Mouse (Mus musculus) cerebellum, adult 2 months (tissue): ENCODE measurements at regions not wholly inside any gene's neighbourhood (a gene's known extent, or its start where the extent isn't known, plus 50 kb on each side); places are given as distances from the start of the nearest gene placed in this dataset.

Experiments used
- CTCF ChIP-seq: fragments of 200-500 bp; IDR thresholded peaks from 2 replicates; pipeline ENCODE4 v1.5.1; 2011; ENCODE audit warnings: low read depth, mild to moderate bottlenecking, control low read depth, low read length, moderate library complexity, borderline replicate concordance; ENCODE audit not compliant: insufficient read depth
- POLR2A ChIP-seq: fragments of 200-500 bp; IDR thresholded peaks from 2 replicates; pipeline ENCODE4 v1.6.1; 2011; ENCODE audit warnings: low read length, control low read depth, borderline replicate concordance; ENCODE audit not compliant: insufficient read depth

DNA sequence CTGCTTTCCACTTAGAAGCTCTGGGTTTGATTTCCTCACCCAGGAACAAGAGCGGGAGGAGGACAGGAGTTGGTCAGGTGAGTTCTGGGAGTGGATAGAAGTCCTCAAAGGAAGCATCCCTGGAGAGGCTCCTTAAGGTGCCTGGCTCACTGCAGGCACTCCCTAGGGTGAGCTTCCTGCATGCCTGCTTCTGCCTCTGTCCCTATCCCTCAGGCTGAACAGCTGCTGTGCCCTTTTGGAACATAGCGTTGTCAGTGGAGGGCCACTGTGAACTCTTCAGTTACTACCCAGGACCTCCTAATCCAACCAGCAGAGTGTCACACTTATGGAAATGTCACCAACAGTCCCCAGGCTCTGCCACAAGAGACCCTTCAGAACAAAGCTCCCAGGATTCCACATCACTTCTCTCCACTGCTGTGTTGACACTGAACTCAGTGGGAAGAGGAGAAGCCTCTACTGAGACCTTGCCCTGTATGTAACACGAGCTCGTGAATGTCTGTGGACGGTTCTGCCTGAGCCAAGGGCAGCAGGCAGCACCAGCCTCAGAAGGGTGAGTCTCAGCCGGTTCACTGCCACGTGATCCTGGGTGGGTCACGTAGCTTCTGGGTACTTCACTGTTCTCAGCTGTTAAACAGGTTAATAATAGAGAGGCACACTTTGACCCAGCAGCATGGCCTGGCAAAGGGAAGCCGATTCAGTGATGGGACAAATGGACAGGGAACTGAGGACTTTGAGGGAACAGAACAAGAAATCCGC is 86.7 kb upstream of the 1700016C15Rik start:
- TF ChIP-seq CTCF: no peak
- no peak for TF ChIP-seq POLR2A
